Mouse (Mus musculus) right cerebral cortex, adult 2 months (tissue): ENCODE data around the gene Uckl1.
A peak's percentile ranks its signal among the peaks of the same experiment; 100 is the strongest.

ENCODE experiments used
- DNase-seq, 2 experiments: peaks; one replicate each; pipeline ENCODE4 v3.0.0; 2021 to 2022; ENCODE audit warnings: low spot score in 2 of 2

Gene Uckl1

DNA sequence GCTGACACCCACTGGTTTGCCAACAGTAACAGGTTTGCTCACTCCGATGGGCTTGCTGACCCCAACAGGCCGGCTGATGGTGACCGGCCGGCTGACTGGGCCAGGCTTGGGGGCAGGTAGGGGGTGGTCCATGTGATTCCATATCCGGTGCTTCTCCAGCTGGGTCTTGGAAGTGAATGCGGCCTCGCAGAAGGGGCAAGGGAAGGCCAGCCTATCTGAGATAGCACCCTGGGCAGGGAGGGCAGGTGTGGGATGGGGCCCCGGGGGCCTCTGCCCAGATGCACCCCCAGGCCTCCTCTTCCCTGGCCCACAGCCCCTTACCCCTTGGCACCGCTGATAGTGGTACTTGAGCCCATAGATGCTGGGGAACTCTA is 5.0 kb upstream of the Uckl1 start:
- no peak for DNase-seq

DNA sequence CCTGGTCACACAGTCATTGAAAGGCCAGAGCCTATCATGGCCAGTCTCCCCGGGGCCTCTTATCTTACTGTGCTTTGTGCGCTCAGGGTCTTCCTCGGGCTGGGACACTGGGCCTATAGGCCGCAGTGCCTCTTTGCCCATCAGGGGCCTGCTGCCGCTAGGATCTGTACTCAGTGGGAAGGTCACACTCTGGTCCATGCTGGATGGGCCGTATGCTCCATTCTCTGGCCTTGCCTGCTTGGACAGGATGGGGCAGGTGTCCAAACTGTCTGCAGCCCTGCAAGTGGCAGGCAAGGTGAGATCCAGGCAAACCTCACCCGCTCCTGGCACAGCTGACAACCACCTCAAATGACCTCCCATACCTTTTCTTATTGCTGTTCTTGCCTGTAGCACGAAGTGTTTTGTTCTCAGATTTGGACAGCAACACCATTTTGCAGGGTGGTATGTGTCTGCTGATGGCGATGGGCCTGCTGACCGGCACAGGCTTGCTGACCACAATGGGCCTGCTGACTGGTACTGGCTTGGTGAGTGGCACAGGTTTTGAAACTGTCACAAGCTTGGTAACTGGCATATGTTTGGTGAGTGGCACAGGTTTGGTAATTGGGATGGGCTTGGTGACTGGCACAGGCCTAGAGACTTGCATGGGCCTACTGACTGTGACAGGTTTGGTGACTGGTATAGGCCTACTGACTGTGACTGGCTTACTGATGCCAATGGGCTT is 4.5 kb upstream of the Uckl1 start:
- no peak for DNase-seq

DNA sequence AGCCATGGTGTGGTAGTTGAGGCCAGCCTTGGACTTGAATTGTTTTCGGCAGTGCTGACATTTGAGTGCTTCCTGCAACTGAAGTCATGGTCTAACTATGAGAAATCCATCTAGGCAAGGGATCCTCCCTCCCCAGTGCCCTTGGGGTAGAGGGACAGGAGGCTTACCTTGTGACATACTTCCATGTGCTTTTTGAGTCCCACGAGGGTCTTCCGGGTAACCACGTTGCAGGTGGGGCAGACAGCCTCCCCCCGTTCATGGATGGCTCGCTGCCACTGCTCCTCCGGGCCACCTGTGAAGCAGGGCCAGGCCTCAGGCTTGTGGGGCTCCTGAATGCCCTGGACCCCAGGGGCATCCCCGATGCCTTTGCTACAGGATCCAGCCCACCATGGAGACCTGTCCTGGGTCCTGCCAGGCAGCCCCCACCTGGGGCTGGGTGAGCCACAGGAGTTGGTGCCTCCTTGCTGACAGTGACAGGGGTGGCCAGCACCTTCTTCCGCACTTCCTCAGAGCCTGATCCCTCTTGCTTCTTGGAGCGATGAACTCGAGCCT is 3.6 kb upstream of the Uckl1 start:
- no peak for DNase-seq

DNA sequence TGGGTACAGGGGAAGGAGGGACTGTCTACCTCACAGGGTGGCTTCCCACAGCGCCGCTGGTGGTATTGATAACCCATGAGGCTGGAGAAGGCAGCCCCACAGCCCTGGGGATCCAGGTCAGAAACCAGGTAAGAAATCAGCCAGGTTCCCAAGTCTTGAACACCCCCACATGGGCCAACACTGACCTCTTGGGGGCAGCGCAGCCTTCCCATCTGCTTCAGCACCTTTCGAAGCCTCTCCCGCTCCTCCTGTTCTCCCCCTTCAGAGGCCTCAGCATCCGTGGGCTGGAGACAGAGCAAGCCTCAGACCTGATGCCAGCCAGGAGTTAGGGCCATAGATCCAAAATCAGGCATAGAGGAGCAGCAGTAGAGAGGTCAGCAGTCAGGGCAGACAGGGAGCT is 3.1 kb upstream of the Uckl1 start:
- DNase-seq: no peak

DNA sequence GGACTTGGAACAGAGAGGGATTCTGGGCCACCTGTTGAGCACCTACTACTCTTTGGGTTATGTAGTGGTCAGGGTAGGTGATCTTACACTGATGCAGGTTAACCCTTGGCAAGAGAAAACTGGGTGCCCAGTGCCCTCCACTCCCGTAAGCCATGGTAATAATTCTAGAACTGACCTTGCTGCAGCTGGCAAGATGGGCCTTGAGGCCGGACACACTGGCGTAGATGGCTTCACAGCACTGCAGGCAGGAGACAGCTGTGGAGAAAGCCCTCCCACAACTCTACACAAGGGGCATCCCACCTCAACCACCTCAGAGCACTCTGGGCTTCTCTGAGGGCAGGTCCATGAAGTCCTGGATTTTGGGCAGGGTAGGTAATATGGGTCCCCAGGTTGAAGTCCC is 1.4 kb upstream of the Uckl1 start:
- no peak for DNase-seq

DNA sequence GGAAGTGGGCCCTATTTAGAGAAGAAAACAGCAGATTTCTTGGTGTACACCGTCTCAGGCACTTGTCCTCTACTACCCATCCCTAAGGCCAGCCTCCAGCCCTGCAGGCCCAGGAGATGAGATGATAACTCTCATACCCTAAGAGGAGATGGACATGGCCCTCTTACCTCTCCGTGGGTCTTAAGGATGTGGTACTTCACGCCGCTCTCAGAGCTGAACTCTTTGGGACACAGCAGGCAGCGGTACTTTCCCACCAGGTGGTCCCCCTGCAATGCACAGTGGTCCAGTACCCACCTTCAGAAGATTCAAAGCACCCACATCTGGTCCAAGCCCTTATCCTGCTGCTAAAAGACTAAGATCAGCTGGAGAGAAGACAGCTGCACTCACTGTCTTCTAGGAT is 814 bp upstream of the Uckl1 start:
- no peak for DNase-seq

DNA sequence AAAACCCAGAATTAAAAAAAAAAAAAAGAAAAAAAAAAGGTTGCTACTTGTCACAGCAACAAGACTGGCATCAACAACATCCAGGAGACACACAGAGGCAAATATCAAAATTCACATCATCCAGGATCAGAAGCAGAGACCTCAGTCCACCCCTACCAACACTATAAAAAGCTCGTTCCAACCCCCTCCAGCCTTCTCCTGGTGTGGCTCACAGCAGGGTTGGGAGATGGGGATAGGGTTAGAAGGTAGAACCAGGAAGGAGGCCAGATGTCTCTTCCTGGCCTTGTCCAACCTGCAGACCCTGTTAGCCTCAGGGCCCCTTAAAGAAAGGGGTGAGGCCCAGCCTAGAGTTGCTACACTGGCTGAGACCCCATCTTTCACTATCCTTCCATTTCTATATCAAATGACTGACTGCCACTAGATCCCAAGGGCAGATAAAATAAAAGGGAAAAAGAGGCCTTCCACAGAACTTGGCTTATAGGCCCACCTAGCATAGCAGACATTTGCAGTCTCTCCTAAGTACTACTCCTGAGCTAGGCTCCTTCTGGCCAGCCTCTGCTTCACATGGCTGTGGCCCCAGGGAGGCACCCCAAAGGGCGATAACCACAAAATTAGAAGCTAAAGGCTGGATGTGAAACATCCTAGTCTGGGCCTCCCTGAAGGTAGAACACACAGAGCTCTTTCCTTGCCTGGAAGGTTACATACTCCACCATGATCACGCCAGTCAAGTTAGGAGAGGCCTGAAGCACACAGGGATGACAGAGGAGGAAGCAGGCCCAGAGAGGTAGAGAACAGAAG is 1.0 kb downstream of the Uckl1 start:
- DNase-seq: no peak

DNA sequence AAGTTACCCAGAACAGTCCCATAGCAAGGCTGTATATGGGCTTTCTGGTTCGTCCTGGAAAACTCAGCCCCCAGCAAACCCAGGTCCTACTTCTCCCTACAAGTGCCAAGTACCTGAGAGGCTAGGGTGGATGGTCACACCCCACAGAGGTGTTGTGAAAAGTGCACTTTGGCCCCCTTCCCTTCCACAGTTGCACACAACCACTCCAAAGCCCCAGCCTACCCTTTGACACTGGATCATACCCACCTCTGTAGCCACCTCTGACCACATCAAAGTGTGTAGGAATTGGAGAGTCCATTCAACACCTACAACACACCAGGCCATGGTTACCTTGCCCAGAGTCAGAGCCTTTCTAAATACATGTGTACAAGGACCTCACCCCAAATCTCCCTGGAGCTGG is 1.8 kb downstream of the Uckl1 start:
- DNase-seq: no peak

DNA sequence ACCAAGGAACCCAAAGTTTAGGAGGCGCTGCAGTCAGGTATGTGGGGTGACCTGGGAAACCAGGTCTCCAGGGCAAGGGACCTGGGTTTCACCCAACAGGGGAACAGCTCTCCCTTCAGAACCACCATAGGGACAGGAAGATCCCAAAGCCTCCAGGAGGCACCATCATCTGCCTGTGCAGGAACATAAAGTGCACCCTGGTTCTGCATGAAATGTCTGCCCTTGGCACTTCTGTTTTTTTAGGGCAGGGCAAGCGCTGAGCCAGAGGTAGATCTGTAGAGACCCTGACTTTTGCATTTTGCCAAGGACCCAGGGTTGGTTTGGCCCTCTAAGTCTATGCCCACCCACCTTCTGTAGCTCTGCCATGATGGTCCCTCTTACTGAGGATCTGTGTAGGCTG is 2.3 kb downstream of the Uckl1 start:
- no peak for DNase-seq

DNA sequence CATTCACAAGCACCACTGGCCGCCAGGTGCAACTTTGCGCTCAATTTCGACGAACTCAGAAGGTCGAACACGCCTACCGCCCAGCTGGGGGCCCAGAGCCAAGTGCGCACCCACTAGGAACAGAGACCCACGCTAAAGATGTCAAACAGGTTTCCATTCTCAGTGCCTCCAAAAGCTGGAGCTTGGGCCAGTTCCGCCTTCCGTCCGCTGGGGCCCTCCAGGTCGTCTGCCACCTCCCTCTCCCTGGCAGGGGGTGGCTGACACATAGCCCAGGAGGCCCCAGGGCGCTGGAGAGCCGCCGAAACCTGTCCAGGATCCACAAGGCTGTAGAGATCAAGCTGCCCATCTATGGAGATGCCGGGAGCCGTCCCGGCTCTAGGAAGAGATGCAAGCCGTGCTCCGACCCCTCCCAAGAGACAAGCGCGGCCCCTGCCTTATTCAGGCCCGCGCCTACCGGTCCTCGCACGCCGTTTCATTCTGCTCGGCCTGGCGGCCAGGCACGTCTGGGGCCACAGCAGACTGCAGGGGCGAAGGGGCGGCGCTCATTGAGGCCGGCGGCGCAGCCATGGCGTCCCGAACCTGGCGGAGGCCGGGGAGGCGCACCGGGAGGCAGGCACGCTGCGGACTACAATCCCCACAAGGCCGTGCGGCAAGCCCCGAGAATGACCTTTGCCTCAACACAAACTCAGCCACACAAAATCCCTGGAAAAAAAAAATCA is 3.1 kb downstream of the Uckl1 start:
- peak; percentile 86 to 88 for DNase-seq

DNA sequence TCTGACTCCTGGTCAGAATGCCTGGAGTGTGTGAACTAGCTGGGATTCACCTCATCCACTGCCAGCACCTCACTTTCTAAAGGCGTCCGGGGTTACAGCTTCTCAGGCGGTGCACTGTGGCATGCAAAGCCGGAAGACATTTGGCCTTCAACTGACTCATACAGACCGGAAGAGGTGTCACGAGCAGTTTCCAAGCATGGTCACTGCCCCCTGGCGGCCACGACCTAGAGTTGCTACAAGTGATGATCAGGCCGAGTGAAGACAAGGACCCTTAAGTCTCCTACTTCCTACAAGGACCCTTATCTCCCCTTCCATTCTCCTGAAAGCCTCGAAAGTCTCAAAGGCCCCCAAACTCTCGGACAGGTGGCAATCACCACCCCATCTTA is 3.7 kb downstream of the Uckl1 start:
- peak; percentile 77 to 81 for DNase-seq

DNA sequence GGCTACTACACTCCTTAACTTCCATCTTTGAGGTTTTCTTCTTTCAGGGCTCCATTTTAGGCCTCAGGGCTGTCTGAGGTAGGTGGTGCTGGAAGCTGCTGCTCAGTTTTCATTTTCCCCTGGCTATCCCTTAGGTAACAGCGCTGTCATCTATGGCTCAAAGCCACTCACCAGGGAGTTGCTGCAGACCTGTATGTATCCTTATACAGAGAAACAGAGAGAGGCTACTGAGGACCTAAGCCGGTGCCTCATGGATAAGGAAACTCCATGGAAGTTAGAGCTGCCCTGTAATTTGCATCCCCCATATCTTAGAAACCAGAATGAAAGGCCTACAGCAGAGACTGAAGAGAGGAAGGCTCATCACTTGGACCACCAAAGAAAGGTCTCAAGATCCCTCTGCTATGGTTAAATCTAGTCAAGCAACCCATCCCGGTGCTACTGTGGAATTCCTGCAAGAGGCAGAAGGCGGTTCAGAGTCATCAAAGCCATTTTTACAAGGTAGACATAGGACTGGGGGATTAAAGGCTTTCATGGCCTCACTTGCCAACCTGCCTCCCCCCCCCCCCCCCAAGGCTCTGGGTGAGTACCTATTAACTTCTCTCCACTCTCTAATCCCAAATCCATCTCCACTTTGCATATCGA is 4.4 kb downstream of the Uckl1 start:
- no peak for DNase-seq

DNA sequence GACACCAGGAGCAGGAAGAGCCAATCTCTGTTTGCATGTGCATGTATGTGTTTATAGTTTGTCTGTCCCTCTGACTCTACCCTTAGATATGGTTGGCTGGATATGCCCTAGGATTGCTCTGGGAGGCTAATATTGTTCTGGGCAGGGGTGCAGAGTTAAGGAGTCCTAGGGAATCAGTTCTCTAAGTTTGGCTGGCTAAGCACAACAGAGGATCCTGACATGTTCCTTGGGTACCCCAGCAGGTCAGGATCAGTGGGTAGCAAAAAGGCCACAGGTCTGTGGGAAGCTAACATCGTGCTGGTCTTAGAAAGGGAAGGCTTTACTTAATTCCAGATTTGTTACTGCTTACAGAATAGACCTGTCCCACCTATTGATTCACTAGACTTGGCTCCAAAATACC is 5.0 kb downstream of the Uckl1 start:
- no peak for DNase-seq

DNA sequence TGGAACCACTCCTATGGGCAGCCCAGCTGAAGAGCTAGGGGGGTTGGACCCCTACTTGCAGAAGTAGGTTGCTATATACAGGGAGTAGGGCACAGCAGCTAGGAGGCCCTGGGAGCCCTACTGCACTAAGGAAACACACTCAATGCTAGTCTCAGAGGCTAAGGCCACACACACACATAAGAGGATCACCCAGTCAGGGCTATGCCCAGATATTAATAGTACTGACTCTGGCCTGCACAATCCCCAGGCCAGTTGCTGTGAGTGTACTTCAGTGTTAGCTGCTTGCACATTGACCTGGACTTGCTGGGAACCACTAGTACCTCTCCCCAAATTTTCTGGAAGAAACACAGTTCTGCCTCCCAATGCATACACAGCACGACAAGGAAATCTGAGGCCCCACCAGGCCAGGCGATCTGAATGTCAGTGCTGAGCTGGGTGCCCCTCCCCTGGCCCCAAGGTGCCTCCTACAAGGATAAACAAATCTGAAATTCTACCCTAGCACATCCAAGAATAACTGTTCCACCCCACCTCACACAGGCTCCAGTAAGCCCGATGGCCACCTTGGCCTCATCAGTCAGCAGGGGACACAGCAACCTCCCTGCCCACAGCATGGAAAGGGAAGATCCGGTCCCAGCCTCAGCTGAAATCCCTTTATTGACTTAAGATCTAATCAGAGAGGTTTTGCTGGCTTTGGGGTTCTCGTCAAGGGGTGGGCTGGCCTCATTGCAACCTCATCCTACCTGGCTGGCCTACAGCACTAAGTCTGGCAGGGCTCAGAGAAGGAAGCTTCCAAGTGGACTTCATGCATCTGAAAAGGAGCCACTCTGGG is 5.7 kb downstream of the Uckl1 start:
- DNase-seq: no peak

DNA sequence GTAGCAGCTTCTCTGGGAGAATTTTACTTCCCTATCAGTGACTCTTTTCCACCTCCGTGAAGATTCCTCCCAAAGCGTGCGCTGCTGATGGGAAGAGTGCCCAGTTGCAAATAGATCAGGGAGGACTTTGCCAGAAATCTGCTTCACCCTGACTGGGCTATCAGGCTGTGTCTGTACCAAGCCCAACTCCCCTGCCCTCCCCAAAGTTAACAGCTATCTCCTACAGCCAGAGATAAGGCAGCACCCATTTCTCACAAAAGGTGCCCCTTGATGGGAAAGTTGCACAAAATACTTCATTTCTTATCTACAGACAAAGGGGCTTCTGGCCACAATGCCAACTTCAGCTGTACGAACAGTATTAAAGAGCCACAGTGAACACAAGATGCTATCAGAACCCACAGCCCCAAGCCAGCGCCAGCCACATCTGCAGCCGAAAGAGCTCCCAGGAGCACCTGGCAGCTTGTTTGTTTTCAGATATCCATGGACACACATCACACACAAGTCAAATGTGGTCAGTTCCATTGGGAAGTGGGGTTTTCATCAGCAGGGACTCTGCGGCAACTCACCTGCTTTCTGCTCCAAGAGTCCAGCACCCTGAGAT is 6.6 kb downstream of the Uckl1 start:
- DNase-seq: no peak

DNA sequence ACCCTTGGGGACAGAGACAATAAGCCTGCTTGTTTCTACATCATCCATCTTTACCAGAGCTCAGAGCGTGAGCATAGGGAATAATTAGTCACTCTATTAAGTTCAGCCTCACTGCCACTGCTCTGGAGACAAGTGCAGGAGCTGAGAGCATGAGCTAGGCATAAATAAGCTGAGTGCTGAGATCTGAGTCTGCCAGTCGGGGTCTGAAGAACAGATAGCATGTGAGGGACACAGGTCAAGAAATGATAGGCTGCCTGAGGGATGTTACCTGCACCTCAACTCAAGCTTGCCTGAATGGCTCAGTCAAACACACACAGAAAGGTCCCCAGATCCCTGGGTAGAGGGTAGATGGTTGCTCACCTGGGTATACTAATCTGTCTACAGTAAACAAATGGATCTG is 7.6 kb downstream of the Uckl1 start:
- DNase-seq: no peak

DNA sequence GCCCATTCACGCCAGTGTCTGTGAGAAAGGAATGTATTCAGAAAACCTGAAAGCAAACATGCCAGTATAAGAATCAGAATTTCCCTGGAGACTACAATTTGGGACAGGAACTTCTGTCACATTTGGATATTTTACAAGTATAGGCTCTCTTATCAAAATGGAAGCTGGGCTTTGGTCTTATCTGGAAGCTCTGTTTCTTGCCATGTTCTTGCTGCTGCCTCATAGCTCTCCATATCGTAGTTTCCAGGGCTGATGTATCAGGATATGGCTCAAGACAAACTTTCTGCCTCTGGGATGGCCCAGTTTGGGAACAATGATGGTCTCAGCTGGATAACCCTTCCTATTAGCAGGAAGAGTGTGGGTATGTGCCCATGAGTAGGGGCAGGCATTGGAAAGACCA is 8.1 kb downstream of the Uckl1 start:
- no peak for DNase-seq

DNA sequence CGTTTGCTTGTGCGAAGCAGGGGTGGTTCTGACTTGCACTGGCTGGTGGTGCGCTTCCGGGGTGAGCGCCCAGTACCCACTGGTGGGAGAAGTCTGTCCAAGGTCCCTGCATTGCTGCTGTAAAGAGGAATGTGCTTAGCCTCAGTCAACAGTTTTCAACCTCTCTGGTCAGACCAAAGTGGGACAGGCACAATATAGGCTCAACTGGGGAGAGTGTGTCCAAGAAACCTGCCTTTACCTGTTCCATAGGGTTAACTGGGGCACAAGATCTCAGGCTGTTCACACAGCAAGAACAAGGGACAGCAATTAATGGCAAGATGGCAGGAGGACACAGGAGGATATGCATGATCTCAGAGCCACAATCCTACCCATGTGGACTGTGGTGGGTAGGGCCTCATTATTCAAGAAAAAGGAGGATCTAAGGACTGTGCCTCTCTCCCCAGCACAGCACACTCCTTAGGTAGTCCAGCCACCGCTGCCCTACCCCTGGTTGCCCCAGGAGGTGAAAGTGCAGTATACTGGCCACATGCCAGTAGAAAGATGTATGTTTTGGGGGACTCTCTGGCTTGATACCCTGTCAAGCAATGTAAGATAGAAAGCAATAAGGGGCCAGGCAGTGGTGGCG is 9.7 kb downstream of the Uckl1 start:
- DNase-seq: no peak

DNA sequence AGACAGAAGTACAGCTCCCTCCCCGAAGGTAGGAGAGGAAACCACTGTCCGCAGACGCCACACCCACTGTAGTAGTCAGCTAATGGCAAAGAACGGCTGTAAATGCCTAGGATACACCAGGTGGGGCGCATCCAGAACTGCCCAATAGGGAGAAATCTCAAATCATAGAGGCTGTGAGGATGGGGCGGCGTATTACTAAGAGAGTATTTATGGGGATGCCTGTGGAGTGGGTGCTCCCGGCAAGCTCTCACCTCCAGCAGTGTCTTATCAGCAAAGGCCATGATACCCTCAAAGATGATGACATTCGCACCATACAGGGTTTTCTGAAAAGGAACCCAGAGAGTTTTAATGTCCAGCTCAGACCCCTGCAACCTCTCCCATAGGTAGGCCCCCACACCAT is 10.7 kb downstream of the Uckl1 start:
- DNase-seq: no peak
